Mouse (Mus musculus) cerebellum, postnatal 14 days (tissue): ENCODE measurements at regions not wholly inside any gene's neighbourhood (a gene's known extent, or its start where the extent isn't known, plus 50 kb on each side); places are given as distances from the start of the nearest gene placed in this dataset.

Experiments
- DNase-seq, 2 experiments: peaks; one replicate each; pipeline ENCODE4 v3.0.0; 2021; ENCODE audit warnings: mixed read lengths in 2 of 2

- no peak for DNase-seq
These were observed 68.1 kb upstream of the Ppm1j start for GRCm38 (mm10) chr3:104712711-104713110.

DNA sequence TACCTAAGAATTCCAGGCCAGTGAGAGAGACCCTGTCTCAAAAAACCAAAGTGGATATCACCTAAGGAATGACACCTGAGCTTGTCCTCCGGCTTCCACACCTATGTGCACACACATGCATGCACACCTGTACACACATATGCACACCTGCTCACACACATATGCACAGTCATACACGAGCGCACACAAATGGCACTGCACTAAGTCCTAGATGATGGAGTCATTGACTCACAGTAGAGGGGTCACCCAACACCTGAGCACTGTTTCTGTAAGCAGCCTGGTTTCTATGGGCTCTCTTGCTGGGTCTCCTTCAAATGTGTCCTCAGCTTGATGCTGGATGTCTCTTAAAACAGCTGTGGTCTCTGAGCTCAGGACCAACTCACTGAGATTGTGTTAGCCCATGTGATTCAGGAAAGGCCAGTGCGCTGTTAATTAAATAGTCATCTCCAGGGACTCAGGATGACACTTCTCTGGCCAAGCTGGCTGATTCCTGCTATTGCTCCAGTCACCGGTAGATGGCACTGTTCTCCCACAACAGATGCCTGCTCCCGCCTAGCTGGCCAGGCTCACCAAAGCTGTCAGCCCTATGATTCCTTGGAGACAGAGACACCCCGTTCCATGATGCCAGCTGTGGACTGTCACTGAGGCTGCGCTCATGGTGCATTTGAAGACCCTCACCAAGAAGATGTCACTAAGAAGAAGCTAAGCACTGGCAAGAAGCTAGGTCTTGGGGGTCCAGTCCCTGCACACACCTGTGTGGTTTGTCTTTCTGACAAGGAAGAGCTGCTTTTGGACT, 66.8 kb upstream of the Ppm1j start:
- peak; percentile 82 to 85 for DNase-seq

GRCm38 (mm10) chr3:104714679-104715326, 66.1 kb upstream of the Ppm1j start:
- peak; percentile 53 to 79 for DNase-seq
